Mouse (Mus musculus) liver, embryonic 15.5 days (tissue): ENCODE results near the gene Rsad2. TPM values are rescaled to one million over a fixed set of nuclear protein-coding genes. Genes with fewer than 3 reads are reported as not detected.
A peak's percentile ranks its signal among the peaks of the same experiment; 100 is the strongest.

ENCODE experiments used
- ATAC-seq: fragments of 200-750 bp; cut with Nextera tagmentation; 2 replicates; pipeline ENCODE4 v1.8.0; 2017; ENCODE audit warnings: moderate number of reproducible peaks, mild to moderate bottlenecking, moderate library complexity; ENCODE audit not compliant: insufficient read depth
- H3K27ac ChIP-seq: fragments of 300-500 bp; sonication (generic); replicated peaks from 2 replicates; pipeline ENCODE4 v1.5.1; 2015; ENCODE audit warnings: mild to moderate bottlenecking, inconsistent platforms
- H3K27me3 ChIP-seq: fragments of 300-500 bp; sonication (generic); 2 replicates; pipeline ENCODE4 v1.6.1; 2015; ENCODE audit warnings: mild to moderate bottlenecking, inconsistent platforms
- H3K36me3 ChIP-seq: fragments of 300-500 bp; sonication (generic); replicated peaks from 2 replicates; pipeline ENCODE4 v1.6.1; 2015; ENCODE audit warnings: moderate library complexity, mild to moderate bottlenecking, inconsistent platforms
- H3K4me1 ChIP-seq: fragments of 300-500 bp; sonication (generic); replicated peaks from 2 replicates; pipeline ENCODE4 v1.6.1; 2015; ENCODE audit warnings: inconsistent platforms
- H3K4me2 ChIP-seq: fragments of 300-500 bp; sonication (generic); 2 replicates; pipeline ENCODE4 v1.6.1; 2015; ENCODE audit warnings: moderate library complexity, mild to moderate bottlenecking, inconsistent platforms
- H3K4me3 ChIP-seq: fragments of 300-500 bp; sonication (generic); replicated peaks from 2 replicates; pipeline ENCODE4 v1.5.1; 2015; ENCODE audit warnings: mild to moderate bottlenecking, inconsistent platforms
- H3K9ac ChIP-seq: fragments of 300-500 bp; sonication (generic); 2 replicates; pipeline ENCODE4 v1.6.1; 2015; ENCODE audit warnings: moderate library complexity, mild to moderate bottlenecking, inconsistent platforms
- H3K9me3 ChIP-seq: fragments of 300-500 bp; sonication (generic); replicated peaks from 2 replicates; pipeline ENCODE4 v1.6.1; 2016; ENCODE audit warnings: inconsistent platforms
- WGBS: fragments of 180-500 bp; shearing (Covaris S2); methylation state at CpG from one replicate; pipeline ENCODE4 v1.1.7; 2015; ENCODE audit warnings: mixed read lengths; ENCODE audit not compliant: insufficient replicate concordance; 5-methylcytosine and 5-hydroxymethylcytosine counted together
- polyA plus RNA-seq: library from polyadenylated mRNA; unstranded; fragments of >200 nt; fragmentation: Nextera tagmentation; extraction: Ambion mirVana; gene quantifications from 2 replicates; pipeline ENCODE4 v1.2.1, GENCODE M21; 2015

The Rsad2 gene
- polyA plus RNA-seq, 1 experiment from 2014 or later = 9.6 TPM

- ATAC-seq = no peak
- Histone ChIP-seq H3K27ac (no peak overlapping the region), H3K4me2 (no peak overlapping the region), H3K9ac (no peak overlapping the region), H3K4me3 (no peak overlapping the region), H3K27me3 (peaks cover 35% of the 10 kb centered on the region), H3K9me3 (no peaks in the 10 kb centered on the region), H3K4me1 (0 out of 2 replicates have a peak, but pooled peaks cover 7% of the 10 kb centered on the region), H3K36me3 (no peaks in the 10 kb centered on the region)
- WGBS = 74% methylated on average over 6 of the region's 6 CpGs
Observed at GRCm38 (mm10) chr12:26412802-26413201, 43.5 kb downstream of the Rsad2 start.

- Histone ChIP-seq H3K4me3 (no peak overlapping the region), H3K4me1 (0 out of 2 replicates have a peak, but pooled peaks cover 7% of the 10 kb centered on the region), H3K4me2 (no peak overlapping the region), H3K36me3 (no peaks in the 10 kb centered on the region), H3K9ac (no peak overlapping the region), H3K27ac (no peak overlapping the region), H3K9me3 (no peaks in the 10 kb centered on the region), H3K27me3 (peaks cover 35% of the 10 kb centered on the region)
- 70% methylated on average over 10 of the region's 10 CpGs for WGBS
- ATAC-seq = no peak
Observed at GRCm38 (mm10) chr12:26411841-26412450, 44.3 kb downstream of the Rsad2 start.

GRCm38 (mm10) chr12:26410443-26410842, 45.8 kb downstream of the Rsad2 start:
- no peaks in the 10 kb centered on the region for H3K36me3 ChIP-seq
- H3K9ac ChIP-seq = no peak overlapping the region
- no peak overlapping the region for H3K27ac ChIP-seq
- 61% methylated on average over 3 of the region's 3 CpGs for WGBS
- peaks cover 31% of the 10 kb centered on the region for H3K27me3 ChIP-seq
- no peak overlapping the region for H3K4me3 ChIP-seq
- no peak for ATAC-seq
- H3K4me1 ChIP-seq = peaks cover 12% of the 10 kb centered on the region; the same call in 1 of the 2 replicates
- H3K4me2 ChIP-seq = no peak overlapping the region
- H3K9me3 ChIP-seq = no peaks in the 10 kb centered on the region

- Histone ChIP-seq H3K27me3 (peaks cover 14% of the 10 kb centered on the region), H3K27ac (no peak overlapping the region), H3K4me3 (no peak overlapping the region), H3K9me3 (no peaks in the 10 kb centered on the region), H3K9ac (no peak overlapping the region), H3K36me3 (no peaks in the 10 kb centered on the region), H3K4me1 (peaks cover 14% of the 10 kb centered on the region), H3K4me2 (no peak overlapping the region)
- ATAC-seq = no peak
- WGBS = 59% methylated on average over 9 of the region's 9 CpGs
Observed at GRCm38 (mm10) chr12:26408707-26409106, 47.5 kb downstream of the Rsad2 start.

- no peak overlapping the region for H3K27ac ChIP-seq
- no peaks in the 10 kb centered on the region for H3K27me3 ChIP-seq
- 30% methylated on average over 11 of the region's 11 CpGs for WGBS
- H3K4me1 ChIP-seq = peaks cover 14% of the 10 kb centered on the region
- H3K4me3 ChIP-seq = no peak overlapping the region
- ATAC-seq = no peak
- no peak overlapping the region for H3K4me2 ChIP-seq
- no peaks in the 10 kb centered on the region for H3K36me3 ChIP-seq
- H3K9me3 ChIP-seq = no peaks in the 10 kb centered on the region
- no peak overlapping the region for H3K9ac ChIP-seq
Observed at GRCm38 (mm10) chr12:26404781-26405702, 51.2 kb downstream of the Rsad2 start.

- no peak overlapping the region for H3K27ac ChIP-seq
- H3K9ac ChIP-seq = no peak overlapping the region
- no peaks in the 10 kb centered on the region for H3K36me3 ChIP-seq
- H3K4me1 ChIP-seq = peaks cover 14% of the 10 kb centered on the region
- H3K27me3 ChIP-seq = no peaks in the 10 kb centered on the region
- no peak for ATAC-seq
- 64% methylated on average over 16 of the region's 16 CpGs for WGBS
- no peak overlapping the region for H3K4me2 ChIP-seq
- H3K4me3 ChIP-seq = no peak overlapping the region
- no peaks in the 10 kb centered on the region for H3K9me3 ChIP-seq
Observed at GRCm38 (mm10) chr12:26403372-26404125, 52.7 kb downstream of the Rsad2 start.

GRCm38 (mm10) chr12:26401696-26402470, 54.4 kb downstream of the Rsad2 start:
- Histone ChIP-seq H3K27me3 (no peaks in the 10 kb centered on the region), H3K9me3 (no peaks in the 10 kb centered on the region), H3K4me2 (no peak overlapping the region), H3K36me3 (no peaks in the 10 kb centered on the region), H3K27ac (0 out of 2 replicates have a peak overlapping the region, but pooled peaks have one; percentile 26), H3K4me1 (peaks cover 14% of the 10 kb centered on the region), H3K9ac (no peak overlapping the region), H3K4me3 (no peak overlapping the region)
- 33% methylated on average over 10 of the region's 10 CpGs for WGBS
- ATAC-seq = no peak

- 0 out of 2 replicates have a peak overlapping the region, but pooled peaks have one; percentile 26 for H3K27ac ChIP-seq
Observed at GRCm38 (mm10) chr12:26401254-26401653, 55.0 kb downstream of the Rsad2 start.

GRCm38 (mm10) chr12:26400762-26401161, 55.5 kb downstream of the Rsad2 start:
- H3K4me1 ChIP-seq = peaks cover 12% of the 10 kb centered on the region
- no peaks in the 10 kb centered on the region for H3K36me3 ChIP-seq
- no peaks in the 10 kb centered on the region for H3K27me3 ChIP-seq
- H3K4me3 ChIP-seq = no peak overlapping the region
- no peak overlapping the region for H3K4me2 ChIP-seq
- H3K9me3 ChIP-seq = no peaks in the 10 kb centered on the region
- H3K9ac ChIP-seq = no peak overlapping the region
- no peak overlapping the region for H3K27ac ChIP-seq
- no peak for ATAC-seq
- 79% methylated on average over 1 of the region's 1 CpGs for WGBS

More at GRCm38 (mm10) chr12:26401254-26401653, 55.0 kb downstream of the Rsad2 start:
- H3K4me2 ChIP-seq = no peak overlapping the region
- H3K4me1 ChIP-seq = peaks cover 14% of the 10 kb centered on the region
- H3K27me3 ChIP-seq = no peaks in the 10 kb centered on the region
- ATAC-seq = no peak
- H3K36me3 ChIP-seq = no peaks in the 10 kb centered on the region
- no peak overlapping the region for H3K9ac ChIP-seq
- H3K4me3 ChIP-seq = no peak overlapping the region
- WGBS = 44% methylated on average over 1 of the region's 1 CpGs
- H3K9me3 ChIP-seq = no peaks in the 10 kb centered on the region

- no peak for ATAC-seq
- Histone ChIP-seq H3K27me3 (no peaks in the 10 kb centered on the region), H3K4me2 (no peak overlapping the region), H3K9me3 (no peaks in the 10 kb centered on the region), H3K36me3 (no peaks in the 10 kb centered on the region), H3K4me1 (no peaks in the 10 kb centered on the region; the same call in 1 of the 2 replicates), H3K27ac (no peak overlapping the region), H3K9ac (no peak overlapping the region), H3K4me3 (no peak overlapping the region)
- WGBS = 71% methylated on average over 6 of the region's 6 CpGs
Observed at GRCm38 (mm10) chr12:26399391-26399790, 56.9 kb downstream of the Rsad2 start.
